Mouse (Mus musculus) inflammation-experienced regulatory T-cells, adult 6 months (primary cell): ENCODE results near the gene Mucl3. TPM values are rescaled to one million over a fixed set of nuclear protein-coding genes. Genes with fewer than 3 reads are reported as not detected.

Experiments used
- ATAC-seq: one replicate; pipeline ENCODE4 v1.8.0; 2017
- polyA plus RNA-seq, 3 experiments: library from polyadenylated mRNA; unstranded; fragments of 100-300 nt; shearing (Covaris generic); gene quantifications; one replicate each; pipeline ENCODE4 v1.2.1; 2017

The Mucl3 gene
- under 1 TPM in 1 of 3 experiments, not detected in 2; 0.26 TPM for polyA plus RNA-seq

DNA sequence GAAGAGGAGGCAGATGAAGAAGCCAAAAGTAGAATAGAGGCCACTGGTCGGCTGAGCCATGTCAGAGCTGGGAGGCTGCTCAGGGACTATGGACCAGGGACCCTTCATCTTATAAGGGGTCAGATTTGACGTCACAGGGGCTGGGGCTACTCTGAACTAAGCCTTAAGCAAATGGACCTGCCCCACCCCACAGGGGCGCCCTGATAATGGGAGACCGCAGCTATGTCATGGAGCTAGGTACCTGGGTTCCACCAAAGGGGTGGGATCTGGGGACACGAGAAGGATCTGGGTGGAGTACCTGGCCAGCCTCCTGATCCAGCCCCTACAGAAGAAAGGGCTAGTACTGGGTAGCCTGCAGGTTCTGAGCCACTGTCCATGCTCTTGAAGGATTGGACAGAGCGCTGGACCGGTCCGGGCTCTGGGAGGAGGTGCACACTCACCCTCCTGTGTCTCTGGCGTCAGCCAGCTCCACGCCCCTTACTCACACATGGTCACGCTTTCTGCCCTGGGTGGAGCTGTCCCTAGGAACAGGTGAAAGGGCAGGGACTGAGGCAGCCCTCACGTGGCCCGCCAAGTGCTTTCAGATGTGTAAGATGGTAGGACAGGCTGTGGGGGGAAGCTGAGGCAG, at the start of gene Mucl3:
TSS of gene Mucl3 (minus strand) at position 87 of the 628 bp plus-strand sequence.
- ATAC-seq: no peak

DNA sequence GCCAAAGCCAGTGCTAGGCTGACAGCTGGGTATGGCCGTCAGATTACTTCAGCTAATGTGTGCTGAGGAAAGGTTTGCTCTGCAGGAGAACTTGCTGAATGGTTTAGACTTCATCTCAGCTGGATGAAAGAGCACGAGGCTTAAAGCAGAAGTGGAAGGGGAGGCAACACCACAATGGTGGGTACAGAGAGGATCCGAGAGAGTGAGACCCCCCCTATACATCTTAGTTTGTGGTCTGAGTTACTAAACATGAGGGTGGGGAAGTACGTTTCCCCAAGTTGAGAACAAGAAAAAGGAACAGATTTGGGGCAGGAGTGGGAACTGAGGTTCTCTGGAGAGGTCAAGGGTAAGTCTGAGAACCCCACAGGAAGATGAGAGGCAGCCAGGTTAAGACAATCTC, 48.9 kb upstream of the Mucl3 start:
- ATAC-seq: no peak

DNA sequence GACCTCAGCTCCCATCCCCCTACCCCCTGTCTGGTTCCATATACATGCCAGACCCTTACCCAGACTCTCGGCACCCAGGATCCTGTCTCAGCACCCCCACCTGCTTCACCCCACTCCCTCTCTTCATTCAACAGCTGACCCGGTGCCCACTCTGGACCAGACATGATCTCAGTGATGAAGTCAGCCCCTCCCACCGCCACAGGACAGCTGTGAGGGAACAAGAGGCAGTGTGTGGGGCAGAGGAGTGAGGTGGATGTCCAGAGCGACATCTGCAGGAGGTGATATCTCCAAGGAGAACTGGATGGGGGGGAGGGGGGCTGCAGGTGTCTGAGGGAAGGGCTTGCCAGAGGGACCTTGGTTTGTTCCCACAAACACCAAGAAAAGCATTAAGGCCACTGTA, 48.3 kb upstream of the Mucl3 start:
- ATAC-seq: no peak

DNA sequence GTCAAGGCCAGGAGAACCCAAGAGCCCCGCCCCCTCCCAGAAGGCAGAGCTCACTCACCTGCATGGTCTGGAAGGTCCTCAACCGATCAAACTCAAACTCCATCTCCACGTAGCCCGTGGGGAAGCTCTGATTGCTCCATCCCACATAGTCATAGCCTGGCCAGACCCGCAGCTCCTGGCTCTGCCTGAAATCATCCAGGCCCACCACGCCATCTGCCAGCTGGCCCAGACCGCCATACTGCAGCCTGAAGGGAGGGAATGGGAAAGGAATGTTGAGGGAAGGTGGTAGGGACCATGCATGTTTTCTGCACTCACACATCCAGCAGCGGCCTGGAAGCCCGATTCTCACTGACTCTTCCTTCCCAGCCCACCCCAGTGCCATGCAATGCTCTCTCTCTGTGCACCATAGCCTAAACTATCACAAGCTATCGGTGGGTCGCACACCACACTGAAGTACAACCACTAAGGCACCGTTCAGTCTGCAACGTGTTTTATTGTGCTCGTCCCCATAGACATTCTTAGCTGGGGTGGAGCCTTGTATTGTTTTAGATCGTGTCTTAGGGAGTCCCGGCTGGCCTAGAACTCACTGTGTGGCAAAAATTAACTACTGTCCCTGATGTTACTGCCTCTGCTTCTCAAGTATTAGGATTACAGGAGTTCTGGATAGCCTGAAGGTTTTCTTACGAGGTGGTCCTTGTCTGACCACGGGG, 46.6 kb upstream of the Mucl3 start:
- ATAC-seq: no peak

DNA sequence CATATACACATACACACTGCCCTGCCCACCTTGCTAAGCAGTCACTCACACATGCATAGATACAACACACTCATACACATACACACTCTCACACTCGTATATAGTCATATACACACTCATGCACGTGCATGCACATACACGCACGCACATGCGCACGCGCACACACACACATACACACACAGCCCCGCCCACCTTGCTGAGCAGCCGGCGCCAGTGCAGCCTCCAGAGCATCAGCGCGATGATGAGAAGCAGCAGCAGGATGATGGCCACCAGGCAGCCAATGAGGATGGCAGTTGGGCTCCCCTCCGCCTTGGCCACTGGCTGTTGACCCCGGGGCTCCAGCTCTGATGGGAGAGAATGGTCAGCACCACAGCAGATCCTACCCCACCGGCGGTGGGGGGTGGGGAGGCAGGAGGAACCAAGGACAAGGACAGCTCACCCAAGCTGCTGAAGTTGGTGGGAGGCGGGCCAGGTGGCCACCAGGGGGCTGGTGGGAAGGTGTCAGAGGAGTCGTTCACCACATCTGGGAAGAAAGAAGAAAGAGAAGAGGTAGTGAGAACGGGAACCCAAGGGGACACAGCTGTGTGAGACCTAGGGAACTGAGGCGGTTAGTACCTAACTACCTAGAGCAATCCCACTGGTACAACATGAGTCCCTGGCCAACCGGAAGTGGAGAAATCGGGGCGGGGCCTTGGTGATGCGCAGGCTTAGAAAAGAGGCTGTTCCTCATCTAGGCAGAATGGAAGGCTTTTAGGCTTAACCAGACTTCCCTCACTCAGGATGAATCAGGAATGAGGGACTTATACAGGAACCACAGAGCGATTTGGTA, 45.1 kb upstream of the Mucl3 start:
- ATAC-seq: no peak

DNA sequence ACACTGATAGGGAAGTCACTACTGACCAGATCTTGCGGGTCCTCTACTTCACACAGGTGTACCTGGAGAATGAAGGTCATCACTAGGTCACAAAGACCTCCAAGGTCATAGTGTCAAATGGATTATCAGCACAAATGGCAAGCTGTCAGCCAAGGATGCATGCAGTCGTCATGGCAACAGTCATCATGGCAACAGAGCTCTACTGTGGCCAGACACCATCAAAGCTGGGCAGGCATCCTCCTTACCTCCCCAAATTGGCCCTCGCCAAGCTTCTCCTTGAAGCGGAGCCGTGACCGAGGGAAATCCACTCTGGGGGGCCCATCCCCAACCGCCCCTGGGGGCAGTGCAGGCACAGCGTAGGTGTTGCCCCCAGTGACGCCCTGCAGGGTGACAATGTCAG, 41.6 kb upstream of the Mucl3 start:
- no peak for ATAC-seq

DNA sequence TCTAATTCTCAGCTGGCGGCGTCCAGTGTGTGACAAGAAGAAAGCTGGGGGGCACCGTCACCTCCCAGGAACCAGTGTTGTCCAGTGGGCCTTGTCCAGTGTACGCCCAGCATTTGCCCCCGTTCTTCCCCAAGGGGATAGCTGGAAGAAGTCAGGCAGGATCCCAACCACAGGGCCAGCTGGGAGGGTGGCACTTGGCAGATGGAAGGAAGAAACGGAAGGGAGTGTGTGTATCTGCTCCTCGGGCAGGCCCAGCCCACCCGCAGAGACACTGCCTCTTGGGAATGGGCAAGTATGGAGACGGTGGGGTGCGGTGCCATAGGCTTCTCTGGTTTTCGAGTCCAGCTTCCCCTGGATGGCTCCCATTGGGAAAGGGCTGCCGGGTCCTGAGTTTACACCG, 38.5 kb upstream of the Mucl3 start:
- no peak for ATAC-seq

DNA sequence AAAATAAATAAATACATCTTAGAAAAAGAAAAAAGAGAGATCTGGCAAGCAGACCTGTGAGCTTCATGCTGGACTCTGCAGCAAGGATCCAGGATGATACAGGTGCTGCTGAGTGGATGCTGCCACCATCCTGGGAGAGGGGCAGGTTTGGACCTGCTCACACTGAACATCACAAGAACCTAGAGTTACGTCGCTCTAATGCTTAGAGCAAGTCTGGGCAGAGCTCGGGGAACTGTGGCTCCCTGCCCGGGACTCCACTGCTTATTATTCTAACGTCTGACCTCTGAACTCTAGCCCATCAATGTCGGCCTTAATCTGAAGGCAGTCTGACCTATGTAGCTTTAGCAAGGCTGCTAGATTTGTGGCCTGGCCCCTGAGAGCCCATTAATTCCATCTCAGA, 37.1 kb upstream of the Mucl3 start:
- no peak for ATAC-seq

DNA sequence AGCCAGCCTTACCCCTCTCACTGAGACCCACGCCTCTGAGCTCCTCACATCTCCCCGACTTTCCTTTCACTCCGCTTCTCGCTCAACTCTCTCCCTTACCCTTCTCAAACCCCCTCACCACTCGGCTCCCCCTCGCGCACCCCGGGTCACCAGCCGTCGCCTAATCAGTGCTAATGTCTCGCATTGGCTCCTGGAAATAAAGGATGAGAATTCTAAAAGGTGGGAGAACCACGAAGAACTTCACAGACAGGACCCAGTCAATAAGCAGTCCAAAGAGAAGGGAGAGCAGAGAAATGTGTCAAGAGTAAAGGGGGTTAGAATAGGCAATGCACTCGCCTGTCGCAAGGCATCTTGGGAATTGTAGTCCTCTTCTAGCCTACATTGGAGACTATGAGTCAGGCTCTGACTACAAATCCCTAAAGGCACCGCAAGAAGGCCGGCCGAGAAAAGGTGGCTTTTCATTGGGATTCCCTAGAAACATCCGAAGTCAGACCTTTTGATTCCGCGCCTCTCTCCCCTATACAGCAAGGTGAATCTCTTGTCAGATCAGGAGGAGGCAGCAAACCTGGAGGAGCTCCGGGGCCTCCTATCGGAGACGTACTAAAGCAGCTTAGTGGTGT, 30.0 kb upstream of the Mucl3 start, which contains the start of gene Gtf2h4:
TSS of gene Gtf2h4 (minus strand) at position 324 of the 620 bp plus-strand sequence.
- peak; percentile 99 for ATAC-seq

DNA sequence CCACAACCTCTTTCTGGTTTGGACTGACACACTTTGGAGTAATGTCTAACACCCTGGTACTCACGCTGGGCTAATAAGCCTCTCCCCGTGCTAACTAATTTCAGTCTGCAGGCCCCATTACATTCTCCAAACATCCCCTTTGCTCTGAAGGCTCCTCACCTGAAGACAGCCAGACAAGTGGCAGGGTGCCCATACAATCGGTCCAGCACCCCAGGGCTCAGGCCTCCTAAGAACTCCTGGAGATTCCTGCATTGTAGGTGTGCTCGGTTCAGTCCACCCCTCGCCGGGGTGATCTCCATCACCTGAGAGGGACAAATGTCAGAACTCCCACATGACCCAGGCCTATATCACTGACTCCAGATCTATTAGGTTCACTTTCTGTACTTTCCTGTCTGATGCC, 29.0 kb upstream of the Mucl3 start:
- no peak for ATAC-seq

DNA sequence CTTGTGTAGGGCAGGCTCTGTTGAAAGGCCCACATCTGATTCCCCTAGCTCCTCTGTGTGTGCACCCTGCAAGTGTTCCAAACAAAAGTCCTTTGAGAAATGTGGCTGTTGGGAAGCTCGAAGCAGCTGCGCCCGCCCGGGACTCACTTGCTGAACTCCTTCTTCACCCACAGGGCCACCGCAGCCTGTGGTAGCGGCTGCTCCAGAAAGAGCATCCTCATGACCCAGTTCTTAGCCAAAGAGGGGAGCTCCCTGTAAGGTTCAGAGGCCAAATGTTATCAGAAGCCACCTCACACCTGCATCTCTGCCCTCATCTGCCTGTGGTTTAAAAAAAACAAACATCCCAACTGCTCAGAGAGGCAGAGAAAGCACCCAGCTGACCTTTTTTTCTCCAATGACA, 28.4 kb upstream of the Mucl3 start:
- ATAC-seq: no peak

DNA sequence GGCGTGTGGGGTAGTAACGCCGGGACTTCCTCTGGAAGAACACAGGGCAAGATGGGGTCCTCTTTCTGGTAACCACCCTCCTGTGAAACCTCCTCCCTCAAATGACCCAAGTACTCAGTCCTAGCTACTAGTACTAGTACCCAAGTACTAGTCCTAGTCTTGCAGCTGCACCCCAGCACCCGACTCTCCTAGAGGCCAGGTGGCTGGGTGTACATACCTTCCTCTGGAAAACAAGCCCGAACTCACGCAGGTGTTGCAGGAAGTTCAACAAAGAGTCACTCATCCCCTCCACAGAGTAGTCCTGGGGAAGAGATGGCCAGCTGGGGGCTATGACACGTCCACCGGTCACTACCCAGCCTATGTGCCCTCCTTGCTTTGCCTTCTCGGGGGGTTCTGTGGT, 26.2 kb upstream of the Mucl3 start:
- no peak for ATAC-seq

DNA sequence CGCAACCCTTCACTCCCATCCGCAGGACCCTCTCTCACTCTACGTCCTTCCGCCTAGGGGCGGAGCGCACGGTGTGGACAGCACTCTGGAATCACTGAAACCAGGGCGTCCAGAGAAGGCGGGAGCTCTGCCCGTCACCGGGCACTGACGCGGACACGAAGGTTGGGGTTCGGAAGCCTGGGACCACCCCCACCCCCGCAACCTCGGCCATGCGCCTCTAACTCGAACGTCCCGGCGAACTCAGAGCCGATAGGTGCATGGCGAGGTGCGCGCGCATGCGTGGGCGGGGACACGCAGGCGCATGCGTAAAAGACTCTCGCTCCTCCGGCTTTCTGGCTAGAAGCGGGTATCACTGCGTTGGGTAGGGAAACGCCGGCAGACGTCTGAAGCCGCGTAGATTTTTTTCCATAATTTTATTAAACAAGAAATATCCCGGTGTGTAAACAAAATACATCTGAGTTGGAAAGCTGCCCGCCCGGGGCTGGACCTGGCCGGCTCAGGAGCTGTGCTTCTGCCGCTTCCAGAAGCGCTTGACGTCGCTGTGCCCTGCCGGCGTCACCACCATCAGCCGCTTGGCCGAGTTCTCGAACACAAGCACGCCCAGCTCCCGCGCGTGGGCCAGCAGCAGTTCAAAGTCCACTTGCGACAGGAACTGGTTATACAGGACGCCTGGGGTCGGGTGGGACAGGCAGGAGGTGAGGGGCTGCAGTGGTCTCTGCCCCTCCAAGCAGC, 24.0 kb upstream of the Mucl3 start, which contains the start of gene Vars2:
TSS of gene Vars2 (minus strand) at position 259 of the 732 bp plus-strand sequence.
- peak; percentile 83 for ATAC-seq

DNA sequence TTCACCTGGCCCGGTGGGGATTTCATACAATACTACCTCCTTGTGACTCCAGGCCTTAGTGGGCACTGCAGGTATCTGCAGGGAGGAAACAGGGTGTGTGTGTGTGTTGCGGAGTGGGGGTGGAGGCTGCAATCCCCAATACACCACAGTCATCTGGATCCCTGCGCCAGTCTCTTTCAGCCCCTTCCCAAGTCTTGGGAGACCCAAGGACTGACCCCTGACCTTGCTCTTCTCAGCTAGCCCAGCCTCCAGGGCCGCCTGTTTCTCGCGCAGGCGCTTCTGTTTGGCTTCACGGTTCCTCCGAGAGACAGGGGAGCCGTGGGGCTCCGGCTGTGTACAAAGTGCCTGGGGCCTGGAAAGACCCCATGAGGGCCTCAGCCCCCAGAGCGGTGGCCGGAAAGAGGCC, 23.4 kb upstream of the Mucl3 start:
- peak; percentile 14 for ATAC-seq

DNA sequence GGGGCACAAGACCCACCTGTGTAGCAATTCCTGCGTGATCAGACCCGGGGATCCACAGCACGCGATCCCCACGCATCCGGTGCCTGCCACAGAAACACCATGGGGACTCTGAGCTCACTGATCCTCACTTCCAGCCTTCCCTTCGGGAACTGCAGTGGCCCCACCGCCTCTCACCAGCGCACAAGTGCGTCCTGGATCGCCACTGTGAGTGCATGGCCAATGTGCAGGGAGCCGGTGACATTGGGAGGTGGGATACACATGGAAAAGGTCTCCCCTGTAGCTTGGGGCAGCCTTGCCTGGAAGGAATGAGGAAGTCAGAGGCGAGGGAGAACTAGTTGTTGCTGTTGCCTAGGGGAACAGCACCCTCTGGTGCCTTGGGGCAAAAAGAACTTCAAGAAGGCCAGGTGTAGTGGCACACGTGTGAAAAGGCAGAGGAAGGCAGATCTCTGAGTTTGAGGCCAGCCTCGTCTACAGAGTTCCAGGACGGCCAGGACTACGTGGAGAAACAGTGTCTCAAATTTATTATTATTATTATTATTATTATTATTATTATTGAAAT, 22.5 kb upstream of the Mucl3 start:
- ATAC-seq: no peak

DNA sequence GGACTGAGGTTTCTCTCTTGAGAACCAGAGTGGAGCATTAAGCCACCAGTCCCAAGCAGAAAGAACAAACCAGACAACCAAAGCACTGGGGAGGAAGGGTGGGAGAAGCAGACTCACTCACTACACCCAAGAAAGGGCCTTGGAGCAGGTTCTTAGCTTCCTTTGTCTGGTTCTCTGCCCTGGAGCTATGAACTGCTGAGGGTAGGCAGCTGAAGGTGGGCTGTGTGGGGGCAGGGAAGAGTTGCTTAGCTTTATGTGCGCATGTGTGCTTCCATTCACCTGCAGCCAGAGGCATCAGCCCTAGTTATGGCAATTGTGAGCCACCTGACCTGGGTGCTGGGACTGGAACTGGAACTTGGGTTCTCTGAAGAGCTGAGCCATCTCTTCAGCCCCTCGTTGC, 9.6 kb upstream of the Mucl3 start:
- ATAC-seq: no peak

DNA sequence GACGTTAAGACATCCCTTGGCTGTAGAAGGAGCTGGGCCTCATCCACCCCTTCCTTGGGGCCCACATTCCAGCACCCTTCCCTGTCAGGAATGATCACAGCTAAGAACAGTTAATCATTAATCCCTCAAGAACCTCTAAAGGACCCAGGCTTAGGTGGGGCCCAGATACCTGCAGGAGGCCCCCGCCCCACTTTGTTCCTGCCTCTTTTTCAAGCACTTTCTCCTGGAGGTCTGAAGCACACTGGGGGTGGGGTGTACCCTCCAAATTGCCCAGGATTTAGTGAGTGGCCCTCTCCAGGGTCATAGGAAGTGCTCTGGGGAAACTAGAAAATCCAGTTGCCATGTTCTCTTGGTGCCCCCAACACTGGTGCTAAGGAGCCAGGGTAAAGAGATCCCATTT, 5.9 kb upstream of the Mucl3 start:
- no peak for ATAC-seq

DNA sequence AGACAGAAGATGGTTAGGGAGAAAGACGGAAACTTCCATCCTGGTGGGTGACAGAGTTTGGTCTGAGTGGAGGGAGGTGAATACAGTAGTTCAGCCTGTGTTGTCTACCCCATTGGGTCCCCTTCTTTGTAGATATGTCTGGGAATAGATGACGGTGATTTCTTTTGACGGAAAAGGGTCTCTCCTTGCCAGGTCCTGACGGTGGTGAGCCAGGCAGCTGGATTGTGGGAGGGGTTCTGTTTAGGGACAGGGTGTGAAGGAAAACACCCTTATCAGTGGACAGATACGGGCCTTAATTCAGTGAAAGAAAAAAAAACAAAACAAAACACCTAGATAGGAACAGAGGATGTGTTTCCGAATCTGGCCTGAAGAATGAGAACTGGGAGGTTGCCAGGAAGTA, 4.1 kb downstream of the Mucl3 start:
- no peak for ATAC-seq

DNA sequence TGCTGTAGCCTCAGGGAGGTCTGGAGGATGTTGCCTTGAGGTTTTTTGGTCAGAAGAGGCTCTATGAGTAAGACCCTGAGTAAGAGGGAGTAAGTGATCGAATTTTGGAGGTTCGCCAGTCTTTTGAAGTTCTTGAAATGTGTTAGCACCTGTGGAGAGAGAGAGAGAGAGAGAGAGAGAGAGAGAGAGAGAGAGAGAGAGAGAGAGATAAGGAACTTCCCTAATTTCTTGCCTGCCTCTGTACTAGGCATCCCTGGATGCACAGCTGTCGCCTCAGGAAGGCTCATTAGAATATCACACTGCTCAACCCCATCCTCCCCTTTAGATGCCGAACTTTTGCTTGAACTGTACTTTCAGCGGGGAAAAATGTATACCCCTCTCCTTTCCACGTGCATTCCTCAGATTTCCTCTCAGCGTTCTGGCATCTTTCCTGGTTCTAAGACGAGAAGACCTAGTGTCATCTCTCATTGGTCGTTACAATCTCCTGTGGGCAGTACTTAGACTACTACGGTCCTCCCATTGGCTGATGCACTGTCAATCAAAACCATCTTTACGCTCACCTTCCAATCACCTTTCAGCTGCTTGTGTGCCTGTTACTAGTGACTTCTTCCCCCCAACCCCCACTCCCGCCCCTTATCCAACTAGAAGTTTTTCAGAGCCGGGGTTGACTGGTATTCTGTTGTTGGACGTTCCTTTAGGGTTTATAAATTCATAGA, 4.9 kb downstream of the Mucl3 start:
- peak; percentile 86 for ATAC-seq

DNA sequence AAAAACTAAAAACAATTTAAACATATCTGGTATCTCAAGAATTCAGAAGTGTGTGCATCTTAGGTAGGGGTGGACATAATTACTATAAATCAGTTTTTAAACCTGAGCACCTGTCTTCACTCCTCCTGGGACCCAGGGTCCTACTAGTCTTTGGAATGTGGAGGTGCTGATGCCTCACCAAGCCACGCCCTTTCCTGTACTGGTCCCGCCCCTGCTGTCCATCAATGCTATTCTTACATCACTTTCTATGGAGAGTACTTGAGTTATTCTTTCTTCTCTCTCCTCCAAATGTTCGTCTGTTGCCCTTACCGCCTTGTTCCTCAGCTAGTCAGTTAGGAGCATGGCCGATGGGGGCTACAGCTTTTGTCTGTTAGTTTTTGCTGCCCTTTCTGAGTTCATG, 7.1 kb downstream of the Mucl3 start:
- no peak for ATAC-seq

DNA sequence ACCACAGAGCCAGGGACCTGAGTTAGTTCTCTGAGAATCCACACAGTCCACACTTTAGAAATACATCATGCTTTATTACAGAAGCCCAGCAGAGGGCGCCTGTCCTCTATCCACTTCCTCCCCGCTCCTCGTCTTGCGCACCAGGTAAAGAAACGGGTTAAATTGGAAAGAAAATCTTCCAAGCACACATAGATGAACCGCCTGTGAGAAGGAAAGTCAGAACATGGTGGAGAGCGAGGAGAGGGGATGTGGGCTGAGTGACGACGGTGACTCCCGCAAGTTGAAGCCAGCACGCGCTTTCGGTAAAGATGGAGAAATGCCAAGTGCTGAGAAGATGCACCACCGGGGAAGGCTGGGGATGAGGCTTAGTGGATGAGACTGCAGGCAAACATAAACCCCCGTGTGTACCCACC, 7.8 kb downstream of the Mucl3 start:
- peak; percentile 68 for ATAC-seq
